Mouse (Mus musculus): ENCODE data around the gene Rbm47.

GRCm38 (mm10) chr5:66052777-66053548 lies 120.0 kb downstream of the Rbm47 start:
- TF ChIP-seq POLR2A (IDR thresholded peaks at IDR 0.05; ENCODE audit: control insufficient read depth, extremely low read depth, insufficient read depth, low read length, poor library complexity) (no peak), CTCF (IDR thresholded peaks at IDR 0.05; ENCODE audit: borderline replicate concordance, control insufficient read depth, extremely low read depth, insufficient read depth, low read length, poor library complexity) (no peak)

Data from thymus, adult 2 months (tissue).